Mouse (Mus musculus) embryonic facial prominence, embryonic 14.5 days (tissue): ENCODE measurements at regions not wholly inside any gene's neighbourhood (a gene's known extent, or its start where the extent isn't known, plus 50 kb on each side); places are given as distances from the start of the nearest gene placed in this dataset.

Experiments used
- ATAC-seq: fragments of 200-750 bp; cut with Nextera tagmentation; 2 replicates; pipeline ENCODE4 v1.8.0; 2017; ENCODE audit warnings: low read depth, moderate number of reproducible peaks, moderate TSS enrichment
- DNase-seq: peaks from one replicate; pipeline ENCODE4 v3.0.0-alpha.2; 2015; ENCODE audit warnings: low spot score
- H3K27ac ChIP-seq: fragments of 300-500 bp; sonication (generic); replicated peaks from 2 replicates; pipeline ENCODE4 v1.5.1; 2014; ENCODE audit warnings: low read depth, mild to moderate bottlenecking, low read length, moderate library complexity
- H3K27me3 ChIP-seq: fragments of 300-500 bp; sonication (generic); replicated peaks from 2 replicates; pipeline ENCODE4 v1.6.1; 2014; ENCODE audit warnings: low read length; ENCODE audit not compliant: control insufficient read depth, insufficient read depth
- H3K36me3 ChIP-seq: fragments of 300-500 bp; sonication (generic); 2 replicates; pipeline ENCODE4 v1.6.1; 2014; ENCODE audit warnings: low read length, mixed read lengths; ENCODE audit not compliant: control insufficient read depth, insufficient read depth
- H3K4me1 ChIP-seq: fragments of 300-500 bp; sonication (generic); 2 replicates; pipeline ENCODE4 v1.6.1; 2014; ENCODE audit warnings: antibody characterized with exemption, low read length; ENCODE audit not compliant: control insufficient read depth, insufficient read depth
- H3K4me2 ChIP-seq: fragments of 300-500 bp; sonication (generic); 2 replicates; pipeline ENCODE4 v1.6.1; 2014; ENCODE audit warnings: low read depth, mild to moderate bottlenecking, low read length, moderate library complexity, mixed read lengths
- H3K4me3 ChIP-seq: fragments of 300-500 bp; sonication (generic); 2 replicates; pipeline ENCODE4 v1.5.1; 2014; ENCODE audit warnings: low read depth, mild to moderate bottlenecking, low read length
- H3K9ac ChIP-seq: fragments of 300-500 bp; sonication (generic); 2 replicates; pipeline ENCODE4 v1.6.1; 2014; ENCODE audit warnings: low read depth, mild to moderate bottlenecking, low read length, moderate library complexity, mixed read lengths
- H3K9me3 ChIP-seq: fragments of 300-500 bp; sonication (generic); 2 replicates; pipeline ENCODE4 v1.6.1; 2016; ENCODE audit warnings: low read length; ENCODE audit not compliant: control insufficient read depth
- WGBS: fragments of 180-500 bp; shearing (Covaris S2); extraction: QIAGEN DNeasy Blood & Tissue Kit; methylation state at CpG from one replicate; pipeline ENCODE4 v1.1.7; 2014; 5-methylcytosine and 5-hydroxymethylcytosine counted together

- no peak for ATAC-seq
- H3K4me2 ChIP-seq: no peak overlapping the region
- WGBS: 81% methylated on average over 5 of the region's 5 CpGs
- no peak overlapping the region for H3K9ac ChIP-seq
- no peaks in the 10 kb centered on the region for H3K27me3 ChIP-seq
- no peak overlapping the region for H3K27ac ChIP-seq
- no peaks in the 10 kb centered on the region for H3K36me3 ChIP-seq
- H3K4me1 ChIP-seq: no peaks in the 10 kb centered on the region
- H3K4me3 ChIP-seq: no peak overlapping the region
- no peak for DNase-seq
- H3K9me3 ChIP-seq: no peaks in the 10 kb centered on the region
Measured at GRCm38 (mm10) chr15:64477131-64477530, 340.4 kb upstream of the Gm21798 start.

- H3K27me3 ChIP-seq: no peaks in the 10 kb centered on the region
- no peak overlapping the region for H3K4me2 ChIP-seq
- peak; percentile 43 for DNase-seq
- no peak overlapping the region for H3K27ac ChIP-seq
- WGBS: 61% methylated on average over 6 of the region's 6 CpGs
- no peaks in the 10 kb centered on the region for H3K36me3 ChIP-seq
- no peak overlapping the region for H3K4me3 ChIP-seq
- ATAC-seq: peak; percentile 82
- no peak overlapping the region for H3K9ac ChIP-seq
- no peaks in the 10 kb centered on the region for H3K4me1 ChIP-seq
- H3K9me3 ChIP-seq: no peaks in the 10 kb centered on the region
Measured at GRCm38 (mm10) chr15:64480625-64481024, 336.9 kb upstream of the Gm21798 start.

- no peak overlapping the region for H3K27ac ChIP-seq
- H3K27me3 ChIP-seq: no peaks in the 10 kb centered on the region
- DNase-seq: no peak
- H3K9ac ChIP-seq: no peak overlapping the region
- H3K4me2 ChIP-seq: no peak overlapping the region
- no peaks in the 10 kb centered on the region for H3K4me1 ChIP-seq
- no peaks in the 10 kb centered on the region for H3K9me3 ChIP-seq
- ATAC-seq: no peak
- H3K4me3 ChIP-seq: no peak overlapping the region
- no peaks in the 10 kb centered on the region for H3K36me3 ChIP-seq
Measured at GRCm38 (mm10) chr15:64481226-64481625, 336.3 kb upstream of the Gm21798 start.

GRCm38 (mm10) chr15:64482960-64483359 lies 334.5 kb upstream of the Gm21798 start:
- ATAC-seq (no peak), DNase-seq (no peak)
- Histone ChIP-seq H3K27me3 (no peaks in the 10 kb centered on the region), H3K27ac (no peak overlapping the region), H3K4me3 (no peak overlapping the region), H3K9me3 (no peaks in the 10 kb centered on the region), H3K36me3 (no peaks in the 10 kb centered on the region), H3K4me1 (no peaks in the 10 kb centered on the region), H3K9ac (no peak overlapping the region), H3K4me2 (no peak overlapping the region)
- WGBS: 80% methylated on average over 5 of the region's 5 CpGs

- no peak overlapping the region for H3K4me3 ChIP-seq
- no peak overlapping the region for H3K4me2 ChIP-seq
- H3K27me3 ChIP-seq: no peaks in the 10 kb centered on the region
- H3K9me3 ChIP-seq: no peaks in the 10 kb centered on the region
- H3K27ac ChIP-seq: no peak overlapping the region
- ATAC-seq: no peak
- no peak for DNase-seq
- no peaks in the 10 kb centered on the region for H3K36me3 ChIP-seq
- WGBS: 23% methylated on average over 2 of the region's 3 CpGs
- H3K4me1 ChIP-seq: no peaks in the 10 kb centered on the region
- no peak overlapping the region for H3K9ac ChIP-seq
Measured at GRCm38 (mm10) chr15:64487801-64488200, 329.7 kb upstream of the Gm21798 start.

- Histone ChIP-seq H3K4me2 (no peak overlapping the region), H3K27me3 (no peaks in the 10 kb centered on the region), H3K4me3 (no peak overlapping the region), H3K27ac (no peak overlapping the region), H3K4me1 (no peaks in the 10 kb centered on the region), H3K36me3 (no peaks in the 10 kb centered on the region), H3K9ac (no peak overlapping the region), H3K9me3 (0 out of 2 replicates have a peak, but pooled peaks cover 3% of the 10 kb centered on the region)
- ATAC-seq: no peak
- DNase-seq: no peak
Measured at GRCm38 (mm10) chr15:64500783-64501182, 316.7 kb upstream of the Gm21798 start.

- Histone ChIP-seq H3K4me2 (no peak overlapping the region), H3K9ac (no peak overlapping the region), H3K4me3 (no peak overlapping the region), H3K4me1 (no peaks in the 10 kb centered on the region), H3K27ac (no peak overlapping the region), H3K27me3 (no peaks in the 10 kb centered on the region), H3K9me3 (0 out of 2 replicates have a peak, but pooled peaks cover 3% of the 10 kb centered on the region), H3K36me3 (no peaks in the 10 kb centered on the region)
- 83% methylated on average over 1 of the region's 1 CpGs for WGBS
- no peak for DNase-seq
- ATAC-seq: no peak
Measured at GRCm38 (mm10) chr15:64501479-64501878, 316.0 kb upstream of the Gm21798 start.

- Histone ChIP-seq H3K4me3 (no peak overlapping the region), H3K9me3 (0 out of 2 replicates have a peak, but pooled peaks cover 3% of the 10 kb centered on the region), H3K4me2 (no peak overlapping the region), H3K27me3 (no peaks in the 10 kb centered on the region), H3K27ac (no peak overlapping the region), H3K36me3 (no peaks in the 10 kb centered on the region), H3K9ac (no peak overlapping the region), H3K4me1 (no peaks in the 10 kb centered on the region)
- no peak for ATAC-seq
- no peak for DNase-seq
- WGBS: 68% methylated on average over 4 of the region's 4 CpGs
Measured at GRCm38 (mm10) chr15:64504751-64505150, 312.7 kb upstream of the Gm21798 start.

GRCm38 (mm10) chr15:64510649-64511048 lies 306.8 kb upstream of the Gm21798 start:
- WGBS: 77% methylated on average over 2 of the region's 2 CpGs
- no peak overlapping the region for H3K4me2 ChIP-seq
- 0 out of 2 replicates have a peak, but pooled peaks cover 2% of the 10 kb centered on the region for H3K9me3 ChIP-seq
- H3K4me1 ChIP-seq: no peaks in the 10 kb centered on the region
- H3K9ac ChIP-seq: no peak overlapping the region
- no peak overlapping the region for H3K4me3 ChIP-seq
- H3K27me3 ChIP-seq: no peaks in the 10 kb centered on the region
- no peak for ATAC-seq
- H3K27ac ChIP-seq: no peak overlapping the region
- no peak for DNase-seq
- H3K36me3 ChIP-seq: no peaks in the 10 kb centered on the region
